Mouse (Mus musculus) liver, embryonic 16.5 days (tissue): Measurements from ENCODE around the gene Hist2h2bb. TPM values are rescaled to one million over a fixed set of nuclear protein-coding genes. Genes with fewer than 3 reads are reported as not detected.
"Not testable (repeated sequence)": the region's sequence is repeated elsewhere in the genome, so short reads cannot be mapped to it uniquely, and the experiment has no call there.

Source experiments
- ATAC-seq: fragments of 200-750 bp; cut with Nextera tagmentation; 2 replicates; pipeline ENCODE4 v1.8.0; 2017; ENCODE audit warnings: low read depth, mild to moderate bottlenecking, moderate number of reproducible peaks, moderate library complexity
- H3K27ac ChIP-seq: fragments of 300-500 bp; sonication (generic); 2 replicates; pipeline ENCODE4 v1.5.1; 2014; ENCODE audit warnings: mild to moderate bottlenecking, low read length
- H3K27me3 ChIP-seq: fragments of 300-500 bp; sonication (generic); 2 replicates; pipeline ENCODE4 v1.6.1; 2014; ENCODE audit warnings: low read depth, low read length, mixed read lengths; ENCODE audit not compliant: control insufficient read depth, insufficient read depth
- H3K36me3 ChIP-seq: fragments of 300-500 bp; sonication (generic); 2 replicates; pipeline ENCODE4 v1.6.1; 2014; ENCODE audit warnings: mild to moderate bottlenecking; ENCODE audit not compliant: control insufficient read depth, insufficient read depth
- H3K4me1 ChIP-seq: fragments of 300-500 bp; sonication (generic); 2 replicates; pipeline ENCODE4 v1.6.1; 2014; ENCODE audit warnings: low read depth, low read length, mixed read lengths; ENCODE audit not compliant: control insufficient read depth
- H3K4me2 ChIP-seq: fragments of 300-500 bp; sonication (generic); 2 replicates; pipeline ENCODE4 v1.6.1; 2014; ENCODE audit warnings: low read depth, low read length, mixed read lengths
- H3K4me3 ChIP-seq: fragments of 300-500 bp; sonication (generic); 2 replicates; pipeline ENCODE4 v1.5.1; 2014; ENCODE audit warnings: low read depth, mild to moderate bottlenecking, low read length
- H3K9ac ChIP-seq: fragments of 300-500 bp; sonication (generic); 2 replicates; pipeline ENCODE4 v1.6.1; 2014; ENCODE audit warnings: low read depth, low read length
- H3K9me3 ChIP-seq: fragments of 300-500 bp; sonication (generic); replicated peaks from 2 replicates; pipeline ENCODE4 v1.6.1; 2016; ENCODE audit warnings: low read length; ENCODE audit not compliant: control insufficient read depth
- WGBS: fragments of 180-500 bp; shearing (Covaris S2); extraction: QIAGEN DNeasy Blood & Tissue Kit; methylation state at CpG from one replicate; pipeline ENCODE4 v1.1.7; 2014; ENCODE audit not compliant: insufficient replicate concordance; 5-methylcytosine and 5-hydroxymethylcytosine counted together
- polyA plus RNA-seq: library from polyadenylated mRNA; unstranded; fragments of >200 nt; fragmentation: Nextera tagmentation; extraction: Ambion mirVana; gene quantifications from 2 replicates; pipeline ENCODE4 v1.2.1, GENCODE M21; 2015

The Hist2h2bb gene
- polyA plus RNA-seq, 1 experiment from 2014 or later = 17.9 TPM

GRCm38 (mm10) chr3:96237904-96238511 is 31.5 kb upstream of the Hist2h2bb start:
- ATAC-seq = no peak
- Histone ChIP-seq H3K27ac (peak overlapping the region; percentile 92), H3K9me3 (no peaks in the 10 kb centered on the region), H3K36me3 (no peaks in the 10 kb centered on the region), H3K27me3 (no peaks in the 10 kb centered on the region), H3K4me3 (peak overlapping the region; percentile 69), H3K9ac (peak overlapping the region; percentile 84), H3K4me1 (peaks cover 29% of the 10 kb centered on the region), H3K4me2 (peak overlapping the region; percentile 74)
- WGBS = under 1% methylated on average over 12 of the region's 12 CpGs

DNA sequence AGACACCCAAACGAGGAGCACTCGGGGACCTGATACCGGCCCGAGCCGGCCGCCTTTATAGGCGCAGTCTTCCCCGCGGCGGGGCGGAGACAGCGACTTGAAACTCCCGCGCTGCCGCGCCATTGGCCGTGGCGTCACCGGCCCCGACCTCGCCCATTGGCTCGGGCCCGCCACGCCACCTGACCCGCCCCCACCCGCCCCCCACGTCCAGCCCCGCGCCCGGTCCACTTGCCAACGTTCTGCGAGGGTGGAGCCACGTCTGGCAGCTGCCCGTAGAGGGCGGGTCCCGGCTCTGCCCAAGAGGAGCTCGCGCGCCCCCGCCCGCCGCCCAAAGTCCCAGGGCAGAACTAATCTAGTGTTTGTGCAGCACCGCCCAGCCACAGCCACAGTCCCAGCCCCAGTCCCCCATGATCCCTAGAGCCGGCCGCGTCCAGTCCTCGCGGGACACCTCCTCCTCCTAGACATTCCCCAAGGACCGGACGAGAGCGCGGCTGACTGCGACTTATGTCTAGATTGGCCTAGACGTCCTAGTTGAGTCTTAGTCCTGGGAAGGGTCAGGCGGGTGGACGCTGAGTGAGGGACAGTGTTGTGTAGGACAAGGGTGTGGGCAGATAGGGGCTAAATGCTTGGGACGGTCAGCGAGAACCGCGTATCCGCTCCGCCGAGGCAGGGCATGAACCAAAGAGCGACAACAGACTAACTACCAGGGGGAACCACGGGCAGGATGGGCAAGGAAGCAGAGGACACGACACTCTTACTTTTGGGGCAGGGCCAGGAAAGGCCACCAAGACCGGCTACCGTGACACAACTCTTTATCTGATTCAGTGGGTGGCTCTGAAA is 30.4 kb upstream of the Hist2h2bb start, which contains the start of gene Hist2h3c2:
Hist2h3c2 (minus strand) TSS at position 174 of the 840 bp plus-strand sequence.
- not testable (repeated sequence) for H3K27me3 ChIP-seq, H3K36me3 ChIP-seq, H3K9me3 ChIP-seq
- 0% methylated on average over 10 of the region's 68 CpGs for WGBS
- H3K27ac ChIP-seq = peak within 1 kb of the TSS; percentile 92
- peak within 1 kb of the TSS; percentile 84 for H3K9ac ChIP-seq
- H3K4me1 ChIP-seq = peaks cover 40% of the 10 kb centered on the region
- peak; percentile 77 for ATAC-seq
- peak within 1 kb of the TSS; percentile 74 for H3K4me2 ChIP-seq
- H3K4me3 ChIP-seq = peak within 1 kb of the TSS; percentile 69

DNA sequence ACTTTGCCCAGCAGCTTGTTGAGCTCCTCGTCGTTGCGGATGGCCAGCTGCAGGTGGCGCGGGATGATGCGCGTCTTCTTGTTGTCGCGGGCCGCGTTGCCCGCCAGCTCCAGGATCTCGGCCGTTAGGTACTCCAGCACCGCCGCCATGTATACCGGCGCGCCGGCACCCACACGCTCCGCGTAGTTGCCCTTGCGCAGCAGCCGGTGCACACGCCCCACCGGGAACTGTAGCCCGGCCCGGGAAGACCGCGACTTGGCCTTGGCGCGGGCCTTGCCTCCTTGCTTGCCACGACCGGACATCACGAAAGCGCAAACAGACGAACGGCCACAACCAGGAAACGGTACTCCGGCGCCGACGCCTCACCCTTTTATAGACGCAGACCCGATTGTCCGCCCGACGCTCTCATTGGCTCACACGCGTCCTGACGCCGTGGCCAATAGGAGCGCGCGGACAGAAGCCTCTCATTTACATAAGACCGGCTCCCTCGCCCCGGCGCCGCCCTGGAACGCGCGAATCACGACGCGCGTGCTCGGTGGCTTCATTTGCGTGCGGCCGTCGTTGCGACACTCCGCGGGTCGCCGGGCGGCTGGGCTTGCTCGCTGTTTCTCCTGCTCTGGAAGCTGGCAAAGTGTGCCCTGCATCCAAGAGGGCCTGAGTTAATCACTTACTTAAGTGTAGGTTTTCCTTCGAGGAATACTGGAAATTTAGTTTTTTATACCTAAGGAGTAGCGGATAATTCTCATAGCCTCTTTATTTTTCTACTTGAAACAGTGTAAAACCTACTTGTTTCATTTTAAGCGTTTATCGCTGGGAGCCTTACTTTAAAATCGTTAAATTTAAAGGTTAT is 29.4 kb upstream of the Hist2h2bb start, which contains the start of gene Hist2h2aa2:
Hist2h2aa2 (minus strand) TSS at position 328 of the 850 bp plus-strand sequence.
- not testable (repeated sequence) for H3K27me3 ChIP-seq, H3K9me3 ChIP-seq, H3K36me3 ChIP-seq
- peaks cover 43% of the 10 kb centered on the region for H3K4me1 ChIP-seq
- H3K4me2 ChIP-seq = peak within 1 kb of the TSS; percentile 63
- peak within 1 kb of the TSS; percentile 63 for H3K9ac ChIP-seq
- H3K4me3 ChIP-seq = peak within 1 kb of the TSS; percentile 39
- ATAC-seq = peak; percentile 66
- 5% methylated on average over 18 of the region's 85 CpGs for WGBS
- H3K27ac ChIP-seq = peak within 1 kb of the TSS; percentile 91

DNA sequence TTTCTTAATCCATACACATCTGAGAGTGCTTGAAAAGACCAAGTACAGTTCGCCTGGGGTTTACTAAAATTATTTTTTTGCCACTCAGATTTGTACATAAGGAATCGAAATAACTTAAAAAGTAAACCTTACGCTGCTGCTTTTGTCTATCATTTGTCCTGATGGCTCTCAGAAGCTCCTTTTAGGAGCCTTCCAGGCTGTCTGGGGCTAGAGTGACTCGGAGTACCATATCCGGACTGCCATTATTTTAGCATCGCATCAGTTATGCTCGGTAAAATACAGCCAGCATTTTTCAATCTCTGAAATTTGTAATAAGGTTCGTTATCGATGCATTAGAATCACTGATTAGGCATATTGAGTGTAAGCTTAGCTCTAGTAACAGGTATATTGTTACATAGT is 28.8 kb upstream of the Hist2h2bb start:
- H3K27me3 ChIP-seq = no peaks in the 10 kb centered on the region
- no peak for ATAC-seq
- H3K36me3 ChIP-seq = no peaks in the 10 kb centered on the region
- 76% methylated on average over 9 of the region's 9 CpGs for WGBS
- peak overlapping the region; percentile 63 for H3K9ac ChIP-seq
- peak overlapping the region; percentile 36 for H3K4me3 ChIP-seq
- H3K9me3 ChIP-seq = no peaks in the 10 kb centered on the region
- peaks cover 42% of the 10 kb centered on the region for H3K4me1 ChIP-seq
- peak overlapping the region; percentile 63 for H3K4me2 ChIP-seq
- H3K27ac ChIP-seq = peak overlapping the region; percentile 91

DNA sequence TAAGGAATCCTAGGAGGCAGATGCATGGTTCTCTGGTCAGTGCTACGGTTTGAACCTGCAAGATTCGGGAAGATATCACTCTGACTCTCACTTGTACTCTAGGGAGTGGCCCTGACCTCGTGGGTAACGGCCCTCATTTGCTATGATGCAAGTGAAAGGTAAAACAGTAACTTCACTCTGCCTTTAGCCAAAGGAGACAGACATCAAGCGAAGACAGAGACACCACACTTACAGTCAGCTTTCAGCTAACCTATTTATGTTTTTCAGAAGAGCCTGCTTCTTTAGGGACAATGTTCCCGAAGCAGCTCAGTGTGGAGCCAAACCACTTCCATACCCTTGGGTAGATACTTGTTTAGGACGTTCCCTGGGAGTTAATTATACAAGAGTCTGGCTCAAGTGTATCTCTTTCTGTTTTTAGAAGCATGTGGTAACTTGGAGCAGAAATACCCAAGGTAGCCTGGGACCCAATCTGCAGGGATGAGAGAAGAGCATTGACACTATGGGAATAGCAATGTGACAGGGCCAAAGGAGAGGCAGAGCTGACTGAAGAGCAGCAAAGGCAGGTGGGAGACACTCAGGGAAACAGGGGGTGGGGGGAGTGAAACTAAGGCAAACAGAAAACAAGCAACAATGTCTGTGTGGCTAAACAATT is 25.5 kb upstream of the Hist2h2bb start:
- Histone ChIP-seq H3K4me1 (peaks cover 33% of the 10 kb centered on the region), H3K27me3 (no peaks in the 10 kb centered on the region), H3K9ac (peak overlapping the region; percentile 72), H3K4me3 (peak overlapping the region; percentile 61), H3K4me2 (peak overlapping the region; percentile 68), H3K9me3 (no peaks in the 10 kb centered on the region), H3K27ac (peak overlapping the region; percentile 96), H3K36me3 (no peaks in the 10 kb centered on the region)
- ATAC-seq = no peak
- 59% methylated on average over 7 of the region's 7 CpGs for WGBS

GRCm38 (mm10) chr3:96245003-96245886 is 24.3 kb upstream of the Hist2h2bb start, which contains the start of gene Hist2h2aa1:
Gene Hist2h2aa1 (plus strand): TSS chr3:96245497.
- H3K27me3 ChIP-seq, H3K36me3 ChIP-seq, H3K9me3 ChIP-seq: not testable (repeated sequence)
- peak within 1 kb of the TSS; percentile 96 for H3K27ac ChIP-seq
- H3K9ac ChIP-seq = peak within 1 kb of the TSS; percentile 72
- peak within 1 kb of the TSS; percentile 61 for H3K4me3 ChIP-seq
- 0% methylated on average over 25 of the region's 88 CpGs for WGBS
- peak; percentile 70 for ATAC-seq
- H3K4me2 ChIP-seq = peak within 1 kb of the TSS; percentile 68
- H3K4me1 ChIP-seq = peaks cover 42% of the 10 kb centered on the region

GRCm38 (mm10) chr3:96246018-96246417 is 23.5 kb upstream of the Hist2h2bb start:
- H3K27ac ChIP-seq = peak overlapping the region; percentile 85
- not testable (repeated sequence) for H3K36me3 ChIP-seq, ATAC-seq, H3K9me3 ChIP-seq, H3K9ac ChIP-seq, H3K27me3 ChIP-seq, H3K4me2 ChIP-seq
- peak overlapping the region; percentile 38; the same call in 1 of the 2 replicates for H3K4me3 ChIP-seq
- WGBS = 0% methylated on average over 10 of the region's 21 CpGs
- H3K4me1 ChIP-seq = peaks cover 45% of the 10 kb centered on the region
